Mouse (Mus musculus): ENCODE measurements at regions not wholly inside any gene's neighbourhood (a gene's known extent, or its start where the extent isn't known, plus 50 kb on each side); places are given as distances from the start of the nearest gene placed in this dataset.

GRCm38 (mm10) chr10:67661666-67662065, 112.9 kb upstream of the Ado start:
- DNase-seq (ENCODE audit: low spot score): peak; percentile 28

DNA sequence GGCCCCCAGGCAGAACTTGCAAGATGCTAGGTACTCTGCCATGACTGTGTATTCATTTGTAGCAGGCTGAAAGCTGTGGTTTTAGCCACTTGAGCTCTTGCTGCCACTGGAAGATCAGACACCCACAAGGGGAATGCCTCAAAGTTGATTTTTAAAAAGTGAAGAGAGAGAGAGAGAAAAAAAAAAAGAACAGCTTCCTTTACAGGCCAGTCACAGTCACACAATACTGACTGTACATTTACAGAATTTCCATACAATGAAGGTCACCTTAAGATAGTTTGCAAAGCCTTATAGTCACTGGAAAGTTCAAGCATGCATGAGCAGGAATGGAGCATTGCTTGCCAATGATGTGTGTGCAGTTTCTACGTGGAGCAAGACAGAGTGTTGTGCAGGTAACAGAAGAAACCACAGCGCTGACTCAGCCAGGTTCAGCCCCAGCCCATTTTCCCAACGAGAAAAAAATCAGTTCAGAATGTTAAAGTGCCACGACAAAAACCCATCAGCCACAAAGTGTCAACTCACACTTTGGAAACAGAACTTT, 109.3 kb upstream of the Ado start:
- DNase-seq (ENCODE audit: low spot score): no peak

DNA sequence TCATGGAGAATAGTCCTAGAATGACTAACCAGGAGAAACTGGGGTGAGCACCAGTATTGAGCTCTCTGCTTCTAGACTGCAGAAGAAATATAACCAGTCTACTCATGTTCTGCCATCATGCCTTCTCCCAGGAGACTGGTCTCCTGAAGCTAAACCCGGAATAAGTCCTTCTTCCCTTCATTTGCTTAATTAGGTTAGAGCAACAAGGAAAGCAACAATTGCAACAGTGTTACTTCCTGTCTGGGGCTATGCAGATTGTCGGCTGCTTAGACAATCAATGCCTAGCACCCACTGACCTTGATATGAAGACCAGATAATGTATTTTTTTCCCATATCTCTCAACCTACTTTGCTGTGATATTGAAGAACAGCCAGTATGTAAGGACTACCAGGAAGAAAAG, 108.5 kb upstream of the Ado start:
- no peak for DNase-seq (ENCODE audit: low spot score)

GRCm38 (mm10) chr10:67654518-67654917, 105.8 kb upstream of the Ado start:
- no peak for DNase-seq (ENCODE audit: low spot score)

DNA sequence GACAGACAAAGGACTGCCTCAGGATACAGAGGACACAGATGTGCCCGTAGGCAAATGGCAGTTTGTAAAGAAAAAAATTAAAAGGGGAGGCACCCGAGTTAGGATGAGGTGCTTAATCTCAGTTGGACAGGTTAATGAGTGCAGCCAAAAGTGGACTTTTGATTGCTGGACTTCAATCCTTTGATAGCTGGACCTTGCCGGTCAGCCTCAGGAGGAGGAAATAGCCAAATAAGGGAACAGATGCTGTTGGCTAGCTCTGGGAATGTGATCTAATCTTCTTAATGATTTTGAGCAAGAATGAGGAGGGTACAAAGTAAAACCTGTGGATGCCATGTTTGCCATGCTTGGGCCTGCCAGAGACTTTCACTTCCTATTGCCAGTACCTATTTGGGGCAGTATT, 103.5 kb upstream of the Ado start:
- no peak for DNase-seq (ENCODE audit: low spot score)

- DNase-seq (ENCODE audit: low spot score): no peak
These were observed 102.6 kb upstream of the Ado start for GRCm38 (mm10) chr10:67651386-67651785.

- no peak for DNase-seq (ENCODE audit: low spot score)
These were observed 99.3 kb upstream of the Ado start for GRCm38 (mm10) chr10:67647777-67648727.

- no peak for DNase-seq (ENCODE audit: low spot score)
These were observed 98.2 kb upstream of the Ado start for GRCm38 (mm10) chr10:67646659-67647559.

DNA sequence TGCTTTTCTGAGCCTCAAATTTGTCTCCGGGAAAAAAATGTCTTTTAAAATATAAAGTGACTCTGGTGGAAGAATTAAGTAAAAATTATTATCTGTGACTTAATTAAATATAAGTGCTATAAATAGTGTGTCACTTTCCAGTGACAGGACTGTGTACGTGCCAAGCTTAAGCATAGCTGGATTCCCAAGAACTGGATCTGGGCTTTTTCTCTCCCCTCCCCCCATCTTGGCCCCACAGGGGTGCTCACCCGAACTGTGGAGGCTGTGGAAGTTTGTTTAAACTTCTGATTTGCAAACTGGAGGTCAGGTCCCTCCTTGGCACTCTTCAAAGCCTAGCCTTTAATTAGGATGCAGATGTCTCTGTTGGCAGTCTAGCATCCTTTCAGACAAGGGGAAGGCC, 97.1 kb upstream of the Ado start:
- no peak for DNase-seq (ENCODE audit: low spot score)

- no peak for DNase-seq (ENCODE audit: low spot score)
These were observed 95.5 kb upstream of the Ado start for GRCm38 (mm10) chr10:67644280-67644679.

- DNase-seq (ENCODE audit: low spot score): no peak
These were observed 94.9 kb upstream of the Ado start for GRCm38 (mm10) chr10:67643685-67644084.

- DNase-seq (ENCODE audit: low spot score): no peak
These were observed 88.6 kb upstream of the Ado start for GRCm38 (mm10) chr10:67637339-67637738.

- no peak for DNase-seq (ENCODE audit: low spot score)
These were observed 87.8 kb upstream of the Ado start for GRCm38 (mm10) chr10:67636569-67636968.

DNA sequence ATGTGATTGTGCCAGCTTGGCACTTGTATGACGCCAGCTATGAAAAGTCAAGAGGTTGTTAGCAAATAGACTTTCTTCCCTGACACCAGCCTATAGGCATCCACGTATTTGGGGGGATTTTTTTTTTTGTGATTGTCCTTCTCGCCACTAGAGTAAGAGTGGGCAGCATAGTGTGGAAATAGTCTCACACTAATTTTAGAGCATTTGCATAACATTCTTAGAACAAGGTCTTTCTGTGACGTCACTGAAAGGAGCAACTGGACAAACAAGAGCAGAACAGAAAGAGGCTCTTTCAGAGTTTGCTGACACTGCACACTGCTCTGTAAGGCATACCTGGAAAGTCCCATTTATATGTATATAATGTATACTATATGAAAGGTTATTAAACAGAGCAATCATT, 86.0 kb upstream of the Ado start:
- DNase-seq (ENCODE audit: low spot score): no peak

DNA sequence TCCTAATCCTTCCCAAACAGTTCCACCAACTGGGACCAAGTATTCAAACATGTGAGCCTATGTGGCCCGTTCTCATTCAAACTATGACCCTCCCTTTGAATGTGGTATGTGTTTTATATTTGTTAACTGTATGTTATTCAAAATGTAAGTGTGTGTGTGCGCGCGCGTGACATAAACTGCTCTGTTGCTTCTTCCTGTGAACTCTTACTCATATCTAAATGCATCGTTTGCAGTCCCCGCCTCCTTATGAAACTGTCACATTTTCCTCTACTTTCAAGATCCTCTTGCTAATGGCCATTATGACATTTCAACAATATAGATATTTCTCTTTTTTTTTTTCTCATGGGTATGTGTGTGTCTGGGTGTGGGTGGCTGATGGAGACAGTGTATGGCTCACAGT, 84.3 kb upstream of the Ado start:
- no peak for DNase-seq (ENCODE audit: low spot score)

DNA sequence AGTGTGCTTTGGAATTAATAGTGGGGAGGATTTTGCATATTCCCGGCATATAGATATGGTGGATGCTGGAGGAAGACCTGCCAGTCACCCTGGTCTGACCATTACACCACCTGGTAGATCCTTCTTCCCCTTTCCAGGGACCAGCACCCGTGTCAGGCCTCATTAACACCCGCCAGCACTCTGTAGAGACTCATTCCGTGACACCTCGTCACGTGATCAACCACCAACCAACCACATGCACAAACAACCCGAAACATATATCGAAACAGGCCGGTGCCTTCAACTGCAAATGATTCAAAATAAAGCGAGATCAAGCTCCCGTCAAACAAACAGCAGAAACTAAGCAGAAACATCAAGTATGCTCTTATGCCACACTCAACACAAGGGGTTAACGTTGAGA, 74.6 kb upstream of the Ado start:
- DNase-seq (ENCODE audit: low spot score): no peak

GRCm38 (mm10) chr10:67620018-67620417, 71.3 kb upstream of the Ado start:
- DNase-seq (ENCODE audit: low spot score): no peak

GRCm38 (mm10) chr10:67618112-67618511, 69.4 kb upstream of the Ado start:
- DNase-seq (ENCODE audit: low spot score): no peak

- DNase-seq (ENCODE audit: low spot score): no peak
These were observed 66.3 kb upstream of the Ado start for GRCm38 (mm10) chr10:67615016-67615415.

- no peak for DNase-seq (ENCODE audit: low spot score)
These were observed 61.9 kb upstream of the Ado start for GRCm38 (mm10) chr10:67610689-67611088.

DNA sequence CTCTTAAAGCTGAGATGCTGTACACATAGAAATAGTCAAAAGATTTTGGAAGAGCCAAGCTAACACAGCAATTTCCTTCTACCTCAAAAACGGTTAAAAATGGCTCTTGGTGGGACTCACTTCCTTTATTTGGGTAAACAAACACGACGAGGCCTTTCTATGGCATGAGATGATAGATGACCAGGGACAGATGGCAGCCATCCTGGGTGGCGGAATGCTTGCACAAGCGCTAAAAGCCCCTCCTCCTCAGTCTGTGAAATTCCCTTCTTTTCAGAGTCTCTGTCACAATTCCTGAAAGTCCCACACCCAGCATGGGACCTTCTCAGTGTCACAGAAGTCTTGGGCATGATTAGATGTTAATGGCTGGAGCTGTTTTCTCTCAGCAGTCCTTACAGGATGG, 59.3 kb upstream of the Ado start:
- DNase-seq (ENCODE audit: low spot score): no peak

DNA sequence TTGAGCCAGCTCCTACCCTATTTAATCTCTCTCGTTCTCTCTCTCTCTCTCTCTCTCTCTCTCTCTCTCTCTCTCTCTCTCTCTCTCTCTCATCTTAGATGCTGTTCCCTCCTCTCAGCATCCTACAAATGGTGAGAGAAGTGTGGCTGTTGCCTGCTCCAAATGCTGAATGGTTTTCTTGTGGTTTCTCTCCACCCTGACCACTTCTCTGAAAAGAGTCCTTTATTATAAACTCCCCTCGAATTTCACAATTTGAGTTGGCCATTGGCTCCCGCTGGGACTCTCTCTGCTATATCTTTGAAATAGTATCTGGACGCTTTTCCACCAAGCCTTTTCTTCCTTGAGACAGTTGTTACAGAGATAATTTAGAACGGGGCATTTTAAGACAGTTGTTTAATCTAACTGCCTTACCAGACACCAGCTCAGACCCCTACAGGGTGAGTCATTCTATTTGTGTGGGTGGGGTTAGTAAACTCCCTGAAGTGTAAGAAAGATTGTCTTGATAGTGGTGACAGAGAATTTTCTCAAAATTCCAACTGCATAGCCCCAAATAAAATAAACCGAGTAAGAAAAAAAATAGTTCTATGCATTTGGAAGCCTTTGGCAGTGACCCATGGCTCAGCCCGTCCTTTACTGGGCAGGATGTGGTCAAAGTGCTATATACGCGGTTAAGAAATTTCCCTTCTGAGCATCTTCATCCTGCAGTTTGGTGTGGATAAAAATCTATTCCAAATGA, 58.7 kb upstream of the Ado start:
- DNase-seq (ENCODE audit: low spot score): no peak
